10 mouse cellular contexts compared by ENCODE assay signal in the genomic region with DNA sequence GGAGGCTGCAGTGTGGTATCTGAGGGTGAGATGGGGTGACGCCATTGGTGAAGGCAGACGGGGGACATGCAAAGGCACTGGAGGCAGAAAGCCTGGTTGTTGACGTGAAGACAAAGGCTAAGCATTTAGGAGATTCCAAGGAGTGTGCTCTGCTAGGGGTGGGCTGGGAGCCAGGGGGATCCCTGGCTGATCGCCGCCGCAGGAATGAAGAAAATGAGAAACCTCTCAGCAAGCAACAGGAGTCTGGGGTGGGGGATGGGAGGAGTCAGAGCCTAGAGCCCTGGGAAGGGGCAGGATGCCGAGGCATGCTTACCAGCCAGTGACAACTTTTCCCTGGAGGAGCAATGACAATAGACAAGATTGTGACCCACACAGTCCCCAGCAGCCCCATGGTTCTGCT. TPM values are rescaled to one million over a fixed set of nuclear protein-coding genes. Genes with fewer than 3 reads are reported as not detected.
DNase-seq lines count a peak whose midpoint lies in the region; ATAC-seq and TF ChIP-seq lines count a peak whose summit lies in the region.
"Had no signal": no experiment of that assay in that cellular context is flagged by ENCODE, and none has a peak within 500 bp of the region (broad histone marks: within the 10 kb centered on the region; RNA-seq: fewer than 3 reads in every experiment).

No protein-coding gene starts in this region.

- H3K9me3 ChIP-seq in heart, embryonic 13.5 days: no peaks in the 10 kb centered on the region
- H3K9me3 ChIP-seq in midbrain, embryonic 12.5 days: no peaks in the 10 kb centered on the region
- no peaks in the 10 kb centered on the region for H3K9me3 ChIP-seq in midbrain, postnatal 0 days (ENCODE audit: low read length)
- H3K9me3 ChIP-seq in embryonic facial prominence, embryonic 13.5 days: no peaks in the 10 kb centered on the region
- H3K9me3 ChIP-seq in limb, embryonic 14.5 days (ENCODE audit: control insufficient read depth, low read length): no peaks in the 10 kb centered on the region
- H3K9me3 ChIP-seq: hindbrain, embryonic 15.5 days had no signal

- ATAC-seq in heart, embryonic 13.5 days (ENCODE audit: extremely low read depth, insufficient number of reproducible peaks, low FRiP score, low TSS enrichment): no peak
- no peak for ATAC-seq in midbrain, embryonic 12.5 days (ENCODE audit: low FRiP score, low read depth)
- no peak for ATAC-seq in midbrain, postnatal 0 days (ENCODE audit: low FRiP score)
- no peak for ATAC-seq in embryonic facial prominence, embryonic 13.5 days (ENCODE audit: insufficient number of reproducible peaks, insufficient read depth, low FRiP score, low TSS enrichment, low read depth)
- ATAC-seq in limb, embryonic 14.5 days (ENCODE audit: low FRiP score, low read depth): 0 out of 2 replicates have a peak, but pooled peaks have one; percentile 36

- TF ChIP-seq POLR2A in limb, embryonic 14.5 days (IDR thresholded peaks at IDR 0.05; ENCODE audit: borderline replicate concordance, extremely low read depth, insufficient read depth, insufficient read length): no peak

- no peak for TF ChIP-seq CTCF in midbrain, postnatal 0 days (IDR thresholded peaks at IDR 0.05)

- peak overlapping the region; percentile 37 for H3K9ac ChIP-seq in heart, embryonic 13.5 days
- no peak overlapping the region for H3K9ac ChIP-seq in midbrain, embryonic 12.5 days (replicated peaks)
- no peak overlapping the region for H3K9ac ChIP-seq in midbrain, postnatal 0 days (replicated peaks; ENCODE audit: low read length, poor library complexity, severe bottlenecking)
- H3K9ac ChIP-seq in embryonic facial prominence, embryonic 13.5 days: peak overlapping the region; percentile 2; the same call in 1 of the 2 replicates
- no peak overlapping the region for H3K9ac ChIP-seq in limb, embryonic 14.5 days (ENCODE audit: low read depth, low read length, severe bottlenecking)
- H3K9ac ChIP-seq: hindbrain, embryonic 15.5 days had no signal

- peak overlapping the region; percentile 92 for H3K27ac ChIP-seq in heart, embryonic 13.5 days (replicated peaks)
- H3K27ac ChIP-seq in midbrain, embryonic 12.5 days (replicated peaks): 0 out of 2 replicates have a peak overlapping the region, but pooled peaks have one; percentile 6
- no peak overlapping the region for H3K27ac ChIP-seq in midbrain, postnatal 0 days (ENCODE audit: low read depth, low read length)
- peak overlapping the region; percentile 85 for H3K27ac ChIP-seq in embryonic facial prominence, embryonic 13.5 days
- H3K27ac ChIP-seq in limb, embryonic 14.5 days (replicated peaks; ENCODE audit: low read depth, low read length): no peak overlapping the region
- H3K27ac ChIP-seq: hindbrain, embryonic 15.5 days had no signal

- intact Hi-C loops in heart, postnatal 25 days (cut with DNase I): no loop called here

- H3K4me3 ChIP-seq in heart, embryonic 13.5 days: no peak overlapping the region
- H3K4me3 ChIP-seq in midbrain, embryonic 12.5 days: no peak overlapping the region
- H3K4me3 ChIP-seq in midbrain, postnatal 0 days (ENCODE audit: low read depth, low read length): no peak overlapping the region
- H3K4me3 ChIP-seq in embryonic facial prominence, embryonic 13.5 days: no peak overlapping the region
- H3K4me3 ChIP-seq in limb, embryonic 14.5 days (replicated peaks; ENCODE audit: low read length): no peak overlapping the region
- H3K4me3 ChIP-seq: hindbrain, embryonic 15.5 days; myocyte had no signal

- DNase-seq in heart, postnatal 25 days (ENCODE audit: low spot score): no peak
- DNase-seq in midbrain, postnatal 0 days (ENCODE audit: low spot score): no peak
- peak; percentile 69 for DNase-seq in limb, embryonic 14.5 days (ENCODE audit: low spot score)
- DNase-seq in MN1 (ENCODE audit: low spot score): no peak
- no peak for DNase-seq in spleen, adult 18-20 months

- H3K36me3 ChIP-seq in heart, embryonic 13.5 days: no peaks in the 10 kb centered on the region
- no peaks in the 10 kb centered on the region for H3K36me3 ChIP-seq in midbrain, embryonic 12.5 days
- no peaks in the 10 kb centered on the region for H3K36me3 ChIP-seq in midbrain, postnatal 0 days (ENCODE audit: insufficient read depth, low read length)
- H3K36me3 ChIP-seq in embryonic facial prominence, embryonic 13.5 days: no peaks in the 10 kb centered on the region
- no peaks in the 10 kb centered on the region for H3K36me3 ChIP-seq in limb, embryonic 14.5 days (ENCODE audit: control insufficient read depth, insufficient read depth, low read length)
- H3K36me3 ChIP-seq: hindbrain, embryonic 15.5 days had no signal

- H3K27me3 ChIP-seq in heart, embryonic 13.5 days (replicated peaks): peaks cover 8% of the 10 kb centered on the region; the same call in 1 of the 2 replicates
- H3K27me3 ChIP-seq in midbrain, embryonic 12.5 days: no peaks in the 10 kb centered on the region; the same call in 1 of the 2 replicates
- H3K27me3 ChIP-seq in midbrain, postnatal 0 days (ENCODE audit: insufficient read depth, low read length): no peaks in the 10 kb centered on the region
- no peaks in the 10 kb centered on the region for H3K27me3 ChIP-seq in embryonic facial prominence, embryonic 13.5 days
- H3K27me3 ChIP-seq in limb, embryonic 14.5 days (ENCODE audit: control insufficient read depth, insufficient read depth, low read length): no peaks in the 10 kb centered on the region
- H3K27me3 ChIP-seq: hindbrain, embryonic 15.5 days had no signal

- H3K4me2 ChIP-seq in heart, embryonic 13.5 days: peak overlapping the region; percentile 19; the same call in 1 of the 2 replicates
- H3K4me2 ChIP-seq in midbrain, embryonic 12.5 days (replicated peaks): no peak overlapping the region
- H3K4me2 ChIP-seq in midbrain, postnatal 0 days (ENCODE audit: low read depth, low read length, poor library complexity, severe bottlenecking): no peak overlapping the region
- peak overlapping the region; percentile 34 for H3K4me2 ChIP-seq in embryonic facial prominence, embryonic 13.5 days
- H3K4me2 ChIP-seq in limb, embryonic 14.5 days (replicated peaks; ENCODE audit: low read depth, low read length, severe bottlenecking): peak overlapping the region; percentile 13; the same call in 1 of the 2 replicates

- peaks cover 81% of the 10 kb centered on the region for H3K4me1 ChIP-seq in heart, embryonic 13.5 days
- peaks cover 16% of the 10 kb centered on the region for H3K4me1 ChIP-seq in midbrain, embryonic 12.5 days
- H3K4me1 ChIP-seq in midbrain, postnatal 0 days (ENCODE audit: insufficient read depth, low read length): peaks cover 6% of the 10 kb centered on the region; the same call in 1 of the 2 replicates
- peaks cover 70% of the 10 kb centered on the region for H3K4me1 ChIP-seq in embryonic facial prominence, embryonic 13.5 days
- H3K4me1 ChIP-seq in limb, embryonic 14.5 days (ENCODE audit: control insufficient read depth, insufficient read depth, low read length): peaks cover 49% of the 10 kb centered on the region

- WGBS in heart, embryonic 13.5 days: 13% methylated on average over 7 of the region's 7 CpGs
- WGBS in midbrain, embryonic 12.5 days: 25% methylated on average over 7 of the region's 7 CpGs
- 23% methylated on average over 7 of the region's 7 CpGs for WGBS in midbrain, postnatal 0 days
- WGBS in embryonic facial prominence, embryonic 13.5 days: 11% methylated on average over 7 of the region's 7 CpGs
- 19% methylated on average over 7 of the region's 7 CpGs for whole genome bisulfite sequencing in limb, embryonic 14.5 days

RNA-seq across cellular contexts. Expression of gene Ifnlr1, which starts 30.6 kb away (rescaled TPM):
- polyA plus RNA-seq in heart, embryonic 13.5 days (2015; fragmentation: Nextera tagmentation; extraction: Ambion mirVana): 0.36 and 0.68 TPM in 2 replicates
- total RNA-seq in heart, postnatal 25 days (2021): 1 to 10 TPM; 2.8 TPM
- polyA plus RNA-seq in midbrain, embryonic 12.5 days (2016; fragmentation: Nextera tagmentation; extraction: Ambion mirVana): 0.24 and 0.43 TPM in 2 replicates
- total RNA-seq in midbrain, postnatal 0 days (2014; rRNA removed): 0.22 and 0.28 TPM in 2 replicates
- polyA plus RNA-seq in midbrain, postnatal 0 days (2015; fragmentation: Nextera tagmentation; extraction: Ambion mirVana): 0.06 and 0.10 TPM in 2 replicates
- polyA plus RNA-seq in embryonic facial prominence, embryonic 13.5 days (2015; fragmentation: Nextera tagmentation; extraction: Ambion mirVana): 1.8 TPM in 2 replicates
- 3.1 and 3.4 TPM in 2 replicates for polyA plus RNA-seq in limb, embryonic 14.5 days (2012; rRNA removed)
- 1.1 and 2.0 TPM in 2 replicates for polyA plus RNA-seq in limb, embryonic 14.5 days (2014; fragmentation: Nextera tagmentation; extraction: Ambion mirVana)
- polyA plus RNA-seq: myocyte had no signal

Comparison
In these comparisons a context has a peak if more than half of its experiments do, and no peak if none do; other contexts are left out.
1. H3K27ac ChIP-seq: peak in heart, embryonic 13.5 days (single experiment), midbrain, embryonic 12.5 days (single experiment) and embryonic facial prominence, embryonic 13.5 days (single experiment); none in midbrain, postnatal 0 days (single experiment) and limb, embryonic 14.5 days (single experiment).
2. H3K4me2 ChIP-seq: peak in heart, embryonic 13.5 days (single experiment), embryonic facial prominence, embryonic 13.5 days (single experiment) and limb, embryonic 14.5 days (single experiment); none in midbrain, embryonic 12.5 days (single experiment) and midbrain, postnatal 0 days (single experiment).
3. H3K9ac ChIP-seq: peak in heart, embryonic 13.5 days (single experiment) and embryonic facial prominence, embryonic 13.5 days (single experiment); none in midbrain, embryonic 12.5 days (single experiment), midbrain, postnatal 0 days (single experiment) and limb, embryonic 14.5 days (single experiment).